In the genomic region with DNA sequence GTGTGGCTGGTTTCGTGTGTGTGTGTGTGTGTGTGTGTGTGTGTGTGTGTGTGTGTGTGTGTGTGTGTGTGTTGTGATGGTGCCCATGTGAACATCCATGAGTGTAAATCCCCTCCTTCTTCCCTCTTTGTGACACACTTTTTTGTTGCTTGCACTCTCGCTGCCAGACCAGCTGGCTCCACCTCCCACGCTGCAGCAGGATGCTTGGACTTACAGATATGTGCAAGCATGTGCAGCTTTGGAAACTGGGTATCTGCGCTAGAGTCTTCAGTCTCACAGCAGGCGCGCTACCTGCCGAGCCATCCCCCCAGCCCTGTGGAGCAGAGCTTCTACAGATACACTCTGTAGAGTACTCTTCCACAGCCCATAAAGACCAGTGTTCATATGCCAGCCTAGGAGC, we compare ENCODE assay signal across 25 mouse cellular contexts.
DNase-seq lines count a peak whose midpoint lies in the region; ATAC-seq lines count a peak whose summit lies in the region.
"Had no signal": no experiment of that assay in that cellular context is flagged by ENCODE, and none has a peak within 500 bp of the region (broad histone marks: within the 10 kb centered on the region; RNA-seq: fewer than 3 reads in every experiment).

No protein-coding gene starts in this region.

- no peak overlapping the region for H3K9ac ChIP-seq in kidney, embryonic 14.5 days (ENCODE audit: low read depth, low read length)
- H3K9ac ChIP-seq in forebrain, embryonic 16.5 days (replicated peaks; ENCODE audit: low read depth, low read length): no peak overlapping the region
- H3K9ac ChIP-seq: limb, embryonic 12.5 days; liver, embryonic 12.5 days; neural tube, embryonic 15.5 days had no signal

- no peaks in the 10 kb centered on the region for H3K9me3 ChIP-seq in kidney, embryonic 14.5 days (ENCODE audit: control insufficient read depth, low read length)
- H3K9me3 ChIP-seq in forebrain, embryonic 16.5 days (ENCODE audit: control insufficient read depth, low read length): no peaks in the 10 kb centered on the region
- H3K9me3 ChIP-seq: embryonic facial prominence, embryonic 10.5 days; heart, embryonic 10.5 days; limb, embryonic 12.5 days; liver, embryonic 12.5 days; neural tube, embryonic 15.5 days had no signal

- no peaks in the 10 kb centered on the region for H3K27me3 ChIP-seq in kidney, embryonic 14.5 days (ENCODE audit: control insufficient read depth, insufficient read depth, low read length)
- no peaks in the 10 kb centered on the region for H3K27me3 ChIP-seq in forebrain, embryonic 16.5 days (replicated peaks; ENCODE audit: control insufficient read depth, insufficient read depth, low read length)
- H3K27me3 ChIP-seq: limb, embryonic 12.5 days; liver, embryonic 12.5 days; neural tube, embryonic 15.5 days had no signal

- no peak overlapping the region for H3K4me3 ChIP-seq in kidney, embryonic 14.5 days (ENCODE audit: low read length)
- H3K4me3 ChIP-seq in forebrain, embryonic 16.5 days (replicated peaks; ENCODE audit: low read length): no peak overlapping the region
- H3K4me3 ChIP-seq: embryonic facial prominence, embryonic 10.5 days; heart, embryonic 10.5 days; limb, embryonic 12.5 days; liver, embryonic 12.5 days; neural tube, embryonic 15.5 days had no signal

- no peak overlapping the region for H3K27ac ChIP-seq in kidney, embryonic 14.5 days (ENCODE audit: low read depth, low read length)
- H3K27ac ChIP-seq in forebrain, embryonic 16.5 days (ENCODE audit: low read length): no peak overlapping the region
- H3K27ac ChIP-seq: embryonic facial prominence, embryonic 10.5 days; heart, embryonic 10.5 days; limb, embryonic 12.5 days; liver, embryonic 12.5 days; neural tube, embryonic 15.5 days had no signal

- 83% methylated on average over 7 of the region's 7 CpGs for WGBS in kidney, embryonic 14.5 days
- 89% methylated on average over 7 of the region's 7 CpGs for WGBS in forebrain, embryonic 16.5 days

- intact Hi-C loops in left cerebral cortex, postnatal 14 days (cut with DNase I): no loop called here

- no peak for ATAC-seq in kidney, embryonic 14.5 days (ENCODE audit: low FRiP score, low TSS enrichment)
- no peak for ATAC-seq in forebrain, embryonic 16.5 days
- no peak for ATAC-seq in megakaryocyte, adult 5-6 weeks (ENCODE audit: poor library complexity, severe bottlenecking)
- ATAC-seq: CD4-positive, CD25-positive, alpha-beta regulatory T cell, adult 4 months; liver, embryonic 12.5 days; midbrain, embryonic 16.5 days; Patski had no signal

- DNase-seq in layer of hippocampus, adult 11-12 months (ENCODE audit: low spot score): peak; percentile 45
- DNase-seq in layer of hippocampus, adult 9-10 months (ENCODE audit: low spot score): no peak
- DNase-seq in layer of hippocampus, adult 9-11 months: peak; percentile 74
- DNase-seq in left cerebral cortex, postnatal 14 days (ENCODE audit: low spot score in 2 of 2): peak; percentile 35 to 43
- DNase-seq in telencephalon, adult 2 months (ENCODE audit: low read depth, low spot score): peak; percentile 24
- DNase-seq: adrenal gland, adult 8-10 months; cerebellum, adult 18-20 months; cerebellum, postnatal 25 days; heart, postnatal 10 days; kidney, adult 8-10 months; kidney, postnatal 4 days; lung, adult 2 months; lung, postnatal 36 days; thymus, postnatal 36 days had no signal

- H3K4me1 ChIP-seq in kidney, embryonic 14.5 days (ENCODE audit: control insufficient read depth, insufficient read depth, low read length): no peaks in the 10 kb centered on the region
- no peaks in the 10 kb centered on the region for H3K4me1 ChIP-seq in forebrain, embryonic 16.5 days (replicated peaks; ENCODE audit: control insufficient read depth, insufficient read depth, low read length)
- H3K4me1 ChIP-seq: embryonic facial prominence, embryonic 10.5 days; heart, embryonic 10.5 days; limb, embryonic 12.5 days; liver, embryonic 12.5 days; neural tube, embryonic 15.5 days had no signal

- H3K36me3 ChIP-seq in kidney, embryonic 14.5 days (ENCODE audit: control insufficient read depth, insufficient read depth, low read length): no peaks in the 10 kb centered on the region
- no peaks in the 10 kb centered on the region for H3K36me3 ChIP-seq in forebrain, embryonic 16.5 days (ENCODE audit: control insufficient read depth, insufficient read depth)
- H3K36me3 ChIP-seq: embryonic facial prominence, embryonic 10.5 days; heart, embryonic 10.5 days; limb, embryonic 12.5 days; liver, embryonic 12.5 days; neural tube, embryonic 15.5 days had no signal

- no peak overlapping the region for H3K4me2 ChIP-seq in kidney, embryonic 14.5 days (replicated peaks; ENCODE audit: low read depth, low read length)
- no peak overlapping the region for H3K4me2 ChIP-seq in forebrain, embryonic 16.5 days (ENCODE audit: low read length)
- H3K4me2 ChIP-seq: limb, embryonic 12.5 days; liver, embryonic 12.5 days; neural tube, embryonic 15.5 days had no signal
